Mouse (Mus musculus): ENCODE data around the gene Tex44.

The Tex44 gene

DNA sequence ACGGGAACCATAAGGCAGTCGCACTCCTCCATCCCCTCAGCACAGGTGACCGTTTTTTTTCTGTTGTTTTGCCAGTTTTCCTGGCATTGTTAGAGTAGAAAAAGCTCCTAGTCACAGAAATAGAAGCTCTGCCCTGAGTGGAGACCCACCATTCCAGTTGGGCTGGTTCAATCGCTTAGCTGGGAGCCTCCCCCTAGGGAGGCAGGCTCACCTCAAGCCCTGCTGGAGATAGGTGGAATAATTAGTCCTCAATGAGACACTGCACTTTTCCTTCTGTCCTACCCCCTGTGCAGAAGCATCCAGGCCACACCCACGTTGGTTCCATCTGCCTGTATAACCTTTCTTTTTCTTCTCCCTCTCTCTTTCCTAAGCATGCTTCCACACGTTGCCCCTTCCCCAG, 23.8 kb downstream of the Tex44 start:
- no peak for DNase-seq

DNA sequence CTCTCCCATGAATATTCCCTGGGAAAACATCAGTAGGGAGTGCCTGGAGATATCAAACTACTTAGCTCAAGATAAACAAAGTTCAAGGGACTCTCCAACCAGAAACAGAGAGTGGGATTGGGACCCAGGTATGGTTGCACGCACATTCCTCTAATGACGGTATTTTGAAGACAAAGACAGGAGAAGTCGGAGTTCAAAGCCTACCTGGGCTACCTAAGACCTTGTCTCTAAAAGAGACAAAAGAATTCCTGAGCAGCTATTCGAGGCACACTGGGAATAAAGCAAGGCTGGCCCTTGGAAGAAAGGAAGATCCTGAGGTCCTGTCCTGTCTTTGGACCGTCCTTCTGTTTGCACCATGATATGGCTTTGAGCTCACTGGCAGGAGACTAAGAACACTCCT, 26.6 kb downstream of the Tex44 start:
- no peak for DNase-seq

DNA sequence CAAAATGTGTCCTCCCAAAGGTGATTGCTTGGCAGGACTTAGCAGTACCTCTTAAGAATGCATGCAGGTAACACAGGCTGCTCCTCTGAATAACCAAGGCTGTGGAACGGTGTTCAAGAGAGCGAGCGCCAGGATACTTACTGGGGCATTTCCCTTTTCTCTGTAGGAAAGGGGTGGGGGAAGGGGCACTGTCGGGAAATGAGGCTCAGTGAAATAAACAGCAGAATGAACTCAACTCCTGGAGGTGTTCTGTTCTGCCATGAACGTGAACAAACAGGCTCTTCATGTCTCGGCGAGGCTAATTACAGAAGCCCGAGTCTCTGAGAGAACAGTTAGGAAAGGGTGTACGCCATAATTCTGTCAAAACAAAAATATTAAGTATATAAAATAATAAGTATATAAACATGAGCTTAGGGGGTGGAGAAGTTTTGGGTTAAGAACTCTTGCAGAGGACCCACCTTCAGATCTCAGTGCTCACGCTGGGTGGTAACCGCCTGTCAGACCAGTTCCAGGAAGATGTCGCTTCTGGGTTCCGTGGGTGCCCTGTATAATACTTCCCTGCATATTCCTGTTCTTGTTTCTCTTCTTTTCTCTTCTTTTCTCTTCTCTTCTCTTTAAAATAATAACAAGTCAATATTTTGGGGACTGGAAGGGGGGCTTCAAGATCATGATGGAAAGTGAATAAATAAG, 30.9 kb downstream of the Tex44 start:
- DNase-seq, result no peak

DNA sequence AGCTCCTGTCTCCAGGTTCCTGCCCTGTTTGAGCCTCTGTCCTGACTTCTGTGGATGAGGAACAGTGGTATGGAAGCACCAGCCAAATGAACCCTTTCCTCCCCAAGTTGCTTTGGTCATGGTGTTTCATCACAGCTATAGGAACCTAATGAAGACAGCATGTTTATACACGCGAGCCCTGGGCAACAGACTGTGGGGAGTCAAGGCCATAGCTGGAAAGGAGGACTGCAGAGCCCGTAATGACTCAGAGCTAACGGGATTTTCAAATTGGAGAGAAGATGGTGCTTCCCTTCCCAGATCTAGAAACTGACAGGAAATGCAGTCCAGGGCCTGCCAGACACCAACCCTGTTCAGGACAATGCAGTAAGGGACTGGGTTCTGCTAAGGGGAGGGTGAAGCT, 33.2 kb downstream of the Tex44 start:
- no peak for DNase-seq

DNA sequence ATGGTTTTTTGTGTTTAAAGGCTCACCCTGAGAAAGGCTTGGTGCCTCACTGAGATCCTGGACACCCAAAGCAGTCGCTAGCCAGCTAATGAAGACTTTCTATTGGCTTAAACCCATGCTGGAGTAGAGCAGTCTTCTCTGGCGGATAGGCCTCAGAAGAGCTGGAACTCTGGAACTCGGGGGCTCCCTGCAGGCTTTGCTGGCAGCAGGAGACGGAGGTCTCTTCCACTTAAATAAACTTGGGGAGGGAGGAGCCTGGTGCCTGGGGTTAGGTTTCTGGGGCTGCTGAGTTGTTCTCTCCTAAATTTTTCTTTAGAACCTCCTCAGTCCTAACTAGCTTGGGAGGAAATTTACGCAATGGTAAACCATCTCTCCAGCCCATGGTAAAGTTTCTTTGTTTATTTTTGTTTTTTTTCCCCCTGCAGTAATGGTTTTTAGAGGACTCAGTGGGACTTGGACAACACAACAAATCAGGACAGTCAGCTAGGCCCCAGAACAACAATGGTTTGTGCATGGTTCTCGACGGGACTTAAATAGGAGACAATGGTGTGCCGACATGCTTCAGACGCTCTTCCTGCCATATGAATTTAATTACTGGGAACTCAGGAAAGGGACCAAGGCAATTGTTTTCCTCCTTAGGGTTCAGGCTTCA, 38.2 kb downstream of the Tex44 start:
- no peak for DNase-seq

DNA sequence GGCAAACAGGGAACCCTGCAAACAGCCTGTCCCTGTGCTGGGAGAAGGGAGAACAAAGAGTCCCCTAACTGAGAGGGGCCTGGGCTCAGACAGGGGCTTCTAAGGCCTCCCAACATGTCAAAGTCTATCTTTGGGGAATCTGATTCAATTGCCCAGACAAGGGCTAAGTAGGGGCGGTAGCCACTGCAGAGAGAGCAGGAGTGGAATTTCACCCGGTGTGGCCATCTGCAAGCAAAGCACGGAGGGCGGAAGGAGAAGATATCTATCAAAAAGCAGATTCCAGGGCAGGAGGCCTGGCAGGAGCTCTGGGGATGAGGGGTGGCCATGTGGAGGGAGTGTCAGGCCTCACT, 38.7 kb downstream of the Tex44 start:
- no peak for DNase-seq

DNA sequence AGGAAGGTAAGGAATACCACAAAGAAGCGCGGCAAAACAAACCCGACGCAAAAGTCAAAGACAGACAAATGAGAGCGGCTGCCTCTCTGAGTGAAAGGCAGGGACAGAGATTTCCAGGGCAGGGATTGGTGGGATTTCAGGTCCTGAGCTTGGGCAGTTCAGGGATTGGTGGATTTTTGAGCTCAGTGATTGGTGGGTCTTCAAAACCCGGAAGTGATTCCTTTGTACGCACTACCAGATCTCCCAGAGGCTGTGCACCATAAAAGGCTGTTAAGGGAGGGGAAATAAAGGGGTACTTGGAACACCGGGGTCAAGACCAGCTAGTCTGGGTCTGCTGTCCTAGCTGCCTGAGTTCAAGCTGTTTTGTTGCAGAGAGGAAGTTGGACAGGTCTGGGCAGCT, 41.3 kb downstream of the Tex44 start:
- no peak for DNase-seq

DNA sequence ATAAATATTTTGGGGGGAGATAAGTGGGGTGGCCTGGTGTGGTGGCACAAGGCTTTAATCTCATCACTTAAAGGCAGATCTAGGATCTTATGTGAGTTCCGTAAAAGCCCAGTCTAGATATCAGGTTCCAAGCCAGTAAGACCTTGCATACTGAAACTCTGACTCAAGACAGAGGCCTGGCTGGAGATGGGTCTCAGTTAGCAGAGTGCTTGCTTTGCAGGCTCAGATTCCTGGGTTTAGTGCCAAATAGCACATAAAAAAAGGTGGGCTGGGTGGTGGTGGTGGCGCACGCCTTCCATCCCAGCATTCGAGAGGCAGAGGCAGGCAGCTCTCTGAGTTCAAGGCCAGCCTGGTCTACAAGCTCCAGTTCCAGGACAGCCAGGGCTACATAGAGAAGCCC, 43.7 kb downstream of the Tex44 start:
- DNase-seq, result no peak

DNA sequence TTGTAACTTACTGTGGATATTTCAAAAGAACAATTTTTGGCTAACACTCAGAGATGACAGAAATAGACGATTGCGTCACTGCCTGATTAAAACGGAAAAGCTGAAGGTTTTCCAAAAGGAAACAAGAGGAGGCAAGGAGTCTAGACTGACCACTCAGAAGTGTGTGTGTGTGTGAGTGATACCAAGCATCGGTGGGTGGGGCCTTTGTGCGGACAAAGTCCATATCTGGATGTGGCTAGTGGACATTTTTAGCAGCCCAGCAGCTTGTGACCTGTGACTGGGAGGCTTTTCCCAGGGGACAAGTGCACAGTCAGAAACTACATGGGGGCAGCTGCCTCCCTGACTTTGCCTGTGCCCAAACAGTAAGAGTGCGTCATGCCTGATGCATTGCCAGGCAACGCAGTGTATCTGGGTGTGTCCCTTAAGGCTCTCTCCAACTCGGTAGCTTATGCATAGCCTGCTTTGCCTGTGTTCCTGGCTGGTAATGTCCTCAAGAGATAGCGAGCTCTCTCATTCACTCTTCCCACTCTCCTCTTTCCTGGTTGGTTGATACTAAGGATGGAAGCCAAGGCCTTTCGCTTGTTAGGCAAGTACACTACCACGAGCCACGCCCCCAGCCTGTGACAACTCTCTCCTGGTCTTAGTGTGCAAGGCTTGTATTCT, 44.5 kb downstream of the Tex44 start:
- DNase-seq, result no peak

DNA sequence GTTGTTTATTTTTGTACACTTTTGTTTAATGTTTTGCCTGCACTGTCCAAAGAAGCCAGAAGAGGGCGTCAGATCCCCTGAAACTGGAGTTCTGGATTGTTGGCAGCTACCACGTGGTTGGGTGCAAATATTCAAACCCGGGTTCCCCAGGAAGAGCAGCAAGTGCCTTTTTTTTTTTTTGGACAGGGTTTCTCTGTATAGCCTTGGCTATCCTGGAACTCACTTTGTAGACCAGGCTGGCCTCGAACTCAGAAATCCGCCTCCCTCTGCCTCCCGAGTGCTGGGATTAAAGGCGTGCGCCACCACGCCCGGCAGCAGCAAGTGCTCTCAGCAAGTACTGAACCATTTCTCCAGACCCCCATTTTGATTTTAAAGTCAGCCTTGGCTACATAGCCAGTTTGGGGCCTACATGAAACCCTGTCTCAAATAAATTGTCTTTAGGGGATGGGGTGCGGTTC, 45.4 kb downstream of the Tex44 start:
- DNase-seq, result peak; percentile 52

DNA sequence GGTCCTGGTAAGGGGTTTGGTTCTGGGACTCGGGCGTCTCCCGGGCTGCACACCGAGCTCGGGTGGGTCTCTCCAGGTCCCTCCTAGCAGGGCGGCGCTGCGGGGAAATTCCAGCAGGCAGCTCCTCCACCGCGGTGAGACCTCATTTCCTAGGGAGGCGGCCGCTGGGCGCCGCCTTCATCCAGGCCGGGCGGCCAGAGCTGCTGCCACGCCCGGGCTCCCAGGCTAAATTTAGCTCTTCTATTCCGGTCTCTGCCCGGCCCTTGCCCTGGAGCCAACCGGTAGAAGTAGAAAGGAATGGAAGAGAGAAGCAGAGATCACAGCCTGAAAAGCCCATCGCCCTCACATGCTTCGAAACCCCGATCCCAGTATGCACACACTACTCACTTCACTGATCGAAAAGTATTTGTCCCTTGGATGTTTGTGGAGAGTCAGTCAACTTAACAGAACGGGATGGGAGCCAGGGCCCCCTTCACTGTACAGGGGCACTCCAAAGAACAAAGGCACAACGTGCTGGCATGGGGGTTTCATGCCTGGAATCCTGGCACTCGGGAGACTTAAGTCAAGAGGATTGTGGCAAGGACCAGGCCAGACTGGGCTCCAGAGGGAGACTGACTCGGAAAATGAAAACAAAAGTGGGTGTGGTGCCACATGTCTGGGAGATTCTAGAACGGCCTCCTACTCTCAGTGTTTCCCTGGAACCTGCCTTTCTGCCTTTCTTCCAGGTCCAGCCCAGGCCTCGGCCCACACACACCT, 46.2 kb downstream of the Tex44 start:
- peak; percentile 43 for DNase-seq

DNA sequence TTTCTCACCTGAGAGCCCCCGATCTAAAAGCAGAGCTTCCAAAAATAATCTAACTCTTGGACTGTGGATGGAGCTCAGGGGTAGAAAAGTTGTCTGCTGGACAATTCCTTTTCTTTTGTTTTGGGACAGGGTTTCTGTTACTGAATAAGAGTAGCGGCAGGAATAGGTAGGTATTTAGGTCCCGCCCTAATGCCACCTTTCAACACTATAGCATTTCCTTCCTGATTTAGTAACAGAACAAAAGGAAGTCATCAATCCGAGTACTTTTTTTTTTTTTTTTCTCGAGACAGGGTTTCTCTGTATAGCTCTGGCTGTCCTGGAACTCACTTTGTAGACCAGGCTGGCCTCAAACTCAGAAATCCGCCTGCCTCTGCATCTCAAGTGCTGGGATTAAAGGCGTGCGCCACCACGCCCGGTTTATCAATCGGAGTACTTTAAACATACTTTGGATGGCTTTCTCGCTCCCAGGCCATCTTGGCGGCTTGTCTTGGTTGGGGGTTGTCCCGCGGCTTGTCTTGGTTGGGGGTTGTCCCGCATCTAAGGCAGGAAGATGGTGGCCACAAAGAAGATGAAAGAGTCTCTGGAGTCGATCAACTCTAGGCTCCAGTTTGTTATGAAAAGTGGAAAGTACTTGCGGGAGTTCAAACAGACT, 47.1 kb downstream of the Tex44 start:
- no peak for DNase-seq

All from thymus, postnatal 14 days (tissue).